Mouse (Mus musculus) T-helper 2 cell (primary cell): ENCODE data around the gene 6430571L13Rik.
"Not testable (repeated sequence)": the region's sequence is repeated elsewhere in the genome, so short reads cannot be mapped to it uniquely, and the experiment has no call there.

Source experiments
- in situ Hi-C: fragments of 300-600 bp; cut with MboI, MseI; formaldehyde crosslinking; loops from one replicate; pipeline ENCODE4 v1.15.1; 2025; ENCODE audit warnings: high pct_unique_total_duplicates

Gene 6430571L13Rik

DNA sequence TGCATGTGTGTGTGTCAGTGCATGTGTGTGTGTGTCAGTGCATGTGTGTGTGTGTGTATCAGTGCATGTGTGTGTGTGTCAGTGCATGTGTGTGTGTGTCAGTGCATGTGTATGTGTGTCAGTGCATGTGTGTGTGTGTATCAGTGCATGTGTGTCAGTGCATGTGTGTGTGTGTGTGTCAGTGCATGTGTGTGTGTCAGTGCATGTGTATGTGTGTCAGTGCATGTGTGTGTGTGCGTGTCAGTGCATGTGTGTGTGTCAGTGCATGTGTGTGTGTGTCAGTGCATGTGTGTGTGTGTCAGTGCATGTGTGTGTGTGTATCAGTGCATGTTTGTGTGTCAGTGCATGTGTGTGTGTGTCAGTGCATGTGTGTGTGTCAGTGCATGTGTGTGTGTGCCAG, 33.7 kb upstream of the 6430571L13Rik start:
- in situ Hi-C loops = not testable (repeated sequence)

GRCm38 (mm10) chr9:107307099-107307872, 33.1 kb upstream of the 6430571L13Rik start:
- in situ Hi-C loops = no loop called here

- in situ Hi-C loops = no loop called here
Observed at GRCm38 (mm10) chr9:107307886-107308285, 32.5 kb upstream of the 6430571L13Rik start.

DNA sequence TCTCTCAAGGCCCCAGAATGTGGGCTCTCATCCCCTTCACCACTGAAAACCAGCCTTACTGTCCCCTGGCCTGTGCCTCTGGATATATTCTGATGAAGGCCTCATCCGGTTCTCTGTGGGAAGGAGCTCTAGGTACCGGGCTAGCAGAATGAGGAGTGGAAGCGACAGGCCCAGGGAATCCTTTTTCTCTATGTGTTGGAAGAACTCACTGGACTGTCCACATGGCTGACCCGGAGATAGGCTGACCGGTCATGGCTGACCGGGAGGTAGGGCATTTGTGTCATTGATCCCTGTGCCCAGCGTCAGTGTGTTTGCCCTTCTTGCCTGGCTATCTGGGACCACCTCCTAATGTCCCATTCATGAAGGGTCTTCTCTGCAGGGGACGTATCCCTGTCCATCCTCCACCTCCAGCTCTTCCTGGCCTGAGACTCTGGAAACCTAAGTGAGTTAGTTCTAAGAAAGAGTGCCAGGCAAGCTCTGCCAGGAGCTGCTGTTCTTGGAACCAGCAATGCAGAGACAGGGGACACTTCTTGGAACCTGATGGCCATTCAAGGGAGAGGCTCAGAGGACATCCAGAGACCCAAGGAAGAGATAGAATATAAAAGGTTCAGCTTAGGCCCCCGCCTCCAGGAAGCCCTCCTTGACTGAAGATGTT, 31.9 kb upstream of the 6430571L13Rik start:
- in situ Hi-C loops = no loop called here

GRCm38 (mm10) chr9:107309171-107309570, 31.2 kb upstream of the 6430571L13Rik start:
- in situ Hi-C loops = no loop called here

DNA sequence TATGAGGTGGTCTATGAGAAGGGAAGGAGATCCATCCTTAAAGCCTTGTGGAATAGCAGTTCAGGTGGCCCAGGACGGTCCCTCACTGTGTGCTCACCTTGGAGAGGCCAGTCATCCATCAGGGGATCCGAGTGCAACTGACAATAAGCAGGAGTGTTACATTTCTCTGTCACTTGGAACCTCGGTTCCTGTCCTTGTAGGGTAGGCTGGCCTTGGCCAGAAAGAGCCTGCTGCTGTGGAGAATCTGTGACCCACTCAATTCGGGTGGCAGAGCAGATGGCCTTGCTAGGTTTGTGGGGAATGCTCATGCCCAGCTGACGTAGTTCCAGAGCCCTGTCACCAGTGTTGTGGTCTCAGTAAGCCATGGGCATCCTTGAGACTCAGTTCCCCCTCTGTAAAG, 30.8 kb upstream of the 6430571L13Rik start:
- in situ Hi-C loops = no loop called here

GRCm38 (mm10) chr9:107312811-107313584, 27.4 kb upstream of the 6430571L13Rik start:
- in situ Hi-C loops = no loop called here

- in situ Hi-C loops = no loop called here
Observed at GRCm38 (mm10) chr9:107313926-107314325, 26.5 kb upstream of the 6430571L13Rik start.

DNA sequence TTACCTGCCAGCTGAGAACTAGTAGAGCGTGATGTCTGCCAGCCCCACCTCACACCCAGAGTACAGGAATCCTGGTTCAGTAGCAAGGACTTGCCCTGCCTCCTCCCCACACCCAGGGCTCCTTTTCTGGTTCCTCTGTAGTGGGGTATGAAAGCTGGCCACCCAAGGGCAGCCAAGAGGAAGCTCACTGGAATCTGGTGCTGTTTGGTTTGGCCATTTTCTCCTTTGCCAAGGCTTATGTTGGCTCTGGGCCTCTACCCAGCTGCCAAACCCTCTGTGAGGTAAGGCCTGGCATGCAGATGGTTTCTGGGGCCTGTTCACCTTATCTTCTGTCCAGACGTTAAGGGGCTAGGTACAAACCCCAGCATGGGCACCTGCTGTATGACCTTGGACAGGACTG, 24.6 kb upstream of the 6430571L13Rik start:
- in situ Hi-C loops = no loop called here

- in situ Hi-C loops = no loop called here
Observed at GRCm38 (mm10) chr9:107322461-107323050, 17.8 kb upstream of the 6430571L13Rik start.

- in situ Hi-C loops = no loop called here
Observed at GRCm38 (mm10) chr9:107323558-107323957, 16.8 kb upstream of the 6430571L13Rik start.

DNA sequence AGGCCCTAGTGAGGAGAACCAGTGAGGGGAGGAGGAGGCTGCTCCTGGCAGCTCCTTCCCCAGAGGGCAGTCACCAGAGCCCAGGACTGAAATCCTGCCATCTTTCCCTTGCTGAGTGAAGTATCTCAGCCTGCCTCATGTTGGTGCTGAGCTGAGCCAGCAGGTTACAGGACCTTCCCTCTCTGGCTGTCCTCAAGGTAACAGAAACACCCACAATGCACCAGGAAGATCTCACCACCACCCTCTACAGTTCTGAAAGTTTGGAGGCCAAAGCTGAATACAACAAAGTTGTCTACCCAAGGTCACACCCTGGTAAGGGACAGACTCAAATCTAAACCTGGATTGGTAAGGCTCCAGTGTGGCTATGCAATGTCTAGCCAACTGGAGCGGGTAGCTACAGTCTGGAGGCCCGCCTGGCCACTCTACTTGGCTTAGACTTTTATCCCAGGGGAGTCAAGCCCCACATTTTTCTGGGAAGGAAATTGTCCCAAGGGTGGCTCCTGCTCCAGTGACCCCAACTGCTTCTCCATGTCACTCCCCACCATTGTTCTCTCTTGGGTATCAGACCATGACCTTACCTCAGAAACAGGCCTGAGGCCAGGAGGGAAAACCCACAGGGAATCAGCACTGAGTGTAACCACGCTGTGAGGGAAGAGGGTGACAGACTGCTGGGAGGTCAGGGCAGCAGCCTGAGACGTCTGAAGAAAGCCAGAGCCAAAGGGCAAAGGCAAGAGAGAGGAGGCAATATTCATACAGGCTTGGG, 15.4 kb upstream of the 6430571L13Rik start:
- in situ Hi-C loops = no loop called here

DNA sequence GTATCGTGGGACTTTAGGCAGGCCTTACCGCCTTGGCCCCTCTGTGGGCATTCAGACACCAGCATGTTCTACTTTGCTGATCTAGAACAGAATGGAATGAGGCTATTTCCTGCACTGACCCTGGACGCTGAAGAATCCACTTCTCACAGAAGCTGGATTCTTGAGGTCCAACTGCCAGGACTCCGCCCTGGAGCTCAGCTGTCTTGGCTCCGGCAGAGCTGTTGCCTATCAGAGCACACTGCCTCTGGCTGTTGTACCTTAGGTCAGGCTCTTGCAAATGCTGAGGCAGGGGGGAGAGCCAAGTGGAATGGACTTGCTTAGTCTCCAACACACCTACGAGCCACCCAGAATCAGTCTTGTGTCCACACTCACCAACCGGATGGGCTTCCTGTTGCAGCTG, 14.5 kb upstream of the 6430571L13Rik start:
- in situ Hi-C loops = no loop called here

- in situ Hi-C loops = no loop called here
Observed at GRCm38 (mm10) chr9:107327879-107328620, 12.4 kb upstream of the 6430571L13Rik start.

DNA sequence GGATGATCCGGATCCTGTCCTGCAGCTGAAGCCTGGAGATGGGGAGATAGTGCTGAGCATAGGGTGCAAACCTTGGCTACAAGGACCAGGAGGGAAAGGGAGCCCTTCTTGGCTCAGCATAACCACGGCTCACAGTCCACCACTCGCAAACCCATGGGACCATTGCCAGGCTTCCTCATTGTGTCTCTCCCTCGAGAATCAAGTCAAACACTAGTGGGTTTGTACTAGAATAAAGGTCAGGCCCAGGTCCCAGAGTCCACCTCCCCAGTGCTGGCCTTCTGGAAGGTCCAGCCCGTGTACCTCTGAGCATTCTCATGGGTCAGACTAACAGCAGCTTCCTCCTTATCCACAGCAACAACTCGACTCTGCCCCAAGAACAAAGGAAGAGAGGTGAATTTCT, 9.6 kb upstream of the 6430571L13Rik start:
- in situ Hi-C loops = no loop called here

GRCm38 (mm10) chr9:107333686-107334085, 6.7 kb upstream of the 6430571L13Rik start:
- in situ Hi-C loops = no loop called here

DNA sequence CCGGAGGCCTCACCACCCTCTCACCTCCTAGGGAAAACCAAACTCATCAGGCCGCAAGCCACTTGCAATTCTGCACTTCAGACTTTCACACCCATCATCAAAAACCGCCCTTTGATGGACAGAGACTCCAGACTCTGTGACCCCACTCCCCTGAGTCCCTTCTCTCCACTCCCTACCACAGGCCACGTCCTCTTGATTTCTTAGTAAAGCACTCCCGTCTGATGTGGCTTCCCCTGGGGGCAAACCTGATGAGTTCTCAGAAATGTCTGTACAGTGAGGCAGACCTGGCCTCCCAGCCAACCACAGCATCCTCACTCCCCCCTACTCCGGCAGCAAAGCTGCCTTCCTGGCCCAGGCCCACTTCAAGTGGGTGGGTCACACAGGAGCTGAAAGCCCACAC, 6.0 kb upstream of the 6430571L13Rik start:
- in situ Hi-C loops = no loop called here

DNA sequence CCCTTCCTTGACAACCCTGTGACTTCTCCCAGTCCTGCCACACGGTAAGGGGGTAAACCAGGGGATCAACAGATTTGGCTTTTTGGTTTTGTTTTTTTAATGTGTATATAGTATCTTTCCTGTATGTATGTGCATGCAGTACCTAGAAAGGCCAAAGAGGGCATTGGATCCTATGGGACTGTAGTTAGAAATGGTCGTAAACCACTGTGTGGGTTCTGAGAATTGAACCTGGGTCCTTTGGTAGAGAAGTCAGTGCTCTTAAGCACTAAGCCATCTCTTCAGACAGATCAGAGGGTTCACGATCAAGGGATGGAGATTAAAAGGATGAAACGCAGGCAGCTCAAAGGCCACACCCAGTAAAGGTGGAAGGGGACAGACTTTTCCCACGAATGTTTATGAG, 5.4 kb upstream of the 6430571L13Rik start:
- in situ Hi-C loops = loop anchor here (5.0 kb wide), 1 partner anchor 43 kb away; no protein-coding TSS in a partner anchor

- in situ Hi-C loops = loop anchor here (5.0 kb wide), 1 partner anchor 44 kb away; no protein-coding TSS in a partner anchor
Observed at GRCm38 (mm10) chr9:107335909-107336308, 4.5 kb upstream of the 6430571L13Rik start.

- in situ Hi-C loops = loop anchor here (5.0 kb wide), 1 partner anchor 44 kb away; no protein-coding TSS in a partner anchor
Observed at GRCm38 (mm10) chr9:107336386-107336785, 4.0 kb upstream of the 6430571L13Rik start.
